ENCODE assay signal across 8 mouse cellular contexts in genomic region chr8:54829794-54830426, GRCm38 (mm10). TPM values are rescaled to one million over a fixed set of nuclear protein-coding genes. Genes with fewer than 3 reads are reported as not detected.
A peak's percentile ranks its signal among the peaks of the same experiment; 100 is the strongest.
DNase-seq lines count a peak whose midpoint lies in the region; ATAC-seq and TF ChIP-seq lines count a peak whose summit lies in the region.
"Had no signal": no experiment of that assay in that cellular context is flagged by ENCODE, and none has a peak within 500 bp of the region (broad histone marks: within the 10 kb centered on the region; RNA-seq: fewer than 3 reads in every experiment).

No protein-coding gene starts in this region.

- WGBS in hindbrain, embryonic 15.5 days: 49% methylated on average over 4 of the region's 4 CpGs
- WGBS in hindbrain, embryonic 13.5 days: 56% methylated on average over 4 of the region's 4 CpGs
- 32% methylated on average over 4 of the region's 4 CpGs for WGBS in lung, adult 2 months

- no peak overlapping the region for H3K27ac ChIP-seq in hindbrain, embryonic 15.5 days (replicated peaks)
- no peak overlapping the region for H3K27ac ChIP-seq in hindbrain, embryonic 13.5 days

- peak overlapping the region; percentile 13; the same call in 1 of the 2 replicates for H3K4me2 ChIP-seq in hindbrain, embryonic 15.5 days
- no peak overlapping the region for H3K4me2 ChIP-seq in hindbrain, embryonic 13.5 days

- TF ChIP-seq CTCF in lung, adult 2 months (IDR thresholded peaks at IDR 0.05; ENCODE audit: insufficient read depth, low read length): no peak
- no peak for TF ChIP-seq CTCF in brain, embryonic 14.5 days (IDR thresholded peaks at IDR 0.05; ENCODE audit: borderline replicate concordance, extremely low read depth, insufficient read depth, insufficient read length)

- no peaks in the 10 kb centered on the region for H3K9me3 ChIP-seq in hindbrain, embryonic 15.5 days
- no peaks in the 10 kb centered on the region for H3K9me3 ChIP-seq in hindbrain, embryonic 13.5 days

- H3K4me3 ChIP-seq in hindbrain, embryonic 15.5 days: no peak overlapping the region
- H3K4me3 ChIP-seq in hindbrain, embryonic 13.5 days: no peak overlapping the region
- H3K4me3 ChIP-seq in lung, adult 2 months (replicated peaks; ENCODE audit: extremely low read depth, low read depth, low read length): no peak overlapping the region

- H3K4me1 ChIP-seq in hindbrain, embryonic 15.5 days (replicated peaks): no peaks in the 10 kb centered on the region
- no peaks in the 10 kb centered on the region for H3K4me1 ChIP-seq in hindbrain, embryonic 13.5 days (replicated peaks)
- H3K4me1 ChIP-seq in lung, adult 2 months (ENCODE audit: control insufficient read depth, insufficient read depth, low read length): no peaks in the 10 kb centered on the region

- no peaks in the 10 kb centered on the region for H3K36me3 ChIP-seq in hindbrain, embryonic 15.5 days
- no peaks in the 10 kb centered on the region for H3K36me3 ChIP-seq in hindbrain, embryonic 13.5 days

- TF ChIP-seq POLR2A in lung, adult 2 months (IDR thresholded peaks at IDR 0.05; ENCODE audit: borderline replicate concordance, extremely low read depth, low read depth, low read length): no peak
- no peak for TF ChIP-seq POLR2A in brain, embryonic 14.5 days (IDR thresholded peaks at IDR 0.05; ENCODE audit: borderline replicate concordance, extremely low read depth, insufficient read depth, insufficient read length, poor library complexity, severe bottlenecking)

- no peaks in the 10 kb centered on the region for H3K27me3 ChIP-seq in hindbrain, embryonic 15.5 days
- no peaks in the 10 kb centered on the region for H3K27me3 ChIP-seq in hindbrain, embryonic 13.5 days

- peak; percentile 4 for DNase-seq in lung, postnatal 10 days
- no peak for DNase-seq in lung, adult 2 months
- DNase-seq in brain, embryonic 14.5 days (ENCODE audit: low read depth): peak; percentile 62
- peak; percentile 25 for DNase-seq in retina, embryonic 14.5 days (ENCODE audit: low spot score)
- DNase-seq in natural killer cell, adult 2 months (ENCODE audit: low spot score in 2 of 2): no peak
- DNase-seq: adrenal gland, adult 2 months had no signal

- ATAC-seq in hindbrain, embryonic 15.5 days (ENCODE audit: low FRiP score, low read depth): no peak
- no peak for ATAC-seq in hindbrain, embryonic 13.5 days (ENCODE audit: low FRiP score)

- no peak overlapping the region for H3K9ac ChIP-seq in hindbrain, embryonic 15.5 days
- no peak overlapping the region for H3K9ac ChIP-seq in hindbrain, embryonic 13.5 days

RNA-seq across cellular contexts. Expression of gene Wdr17, which starts 57.1 kb away (rescaled TPM):
- 11.1 and 14.7 TPM in 2 replicates for polyA plus RNA-seq in hindbrain, embryonic 15.5 days (2015; fragmentation: Nextera tagmentation; extraction: Ambion mirVana)
- polyA plus RNA-seq in hindbrain, embryonic 13.5 days (2015; fragmentation: Nextera tagmentation; extraction: Ambion mirVana): 12.0 and 12.7 TPM in 2 replicates
- polyA plus RNA-seq in lung, adult 2 months (2012; rRNA removed): not detected in 2 replicates
- polyA plus RNA-seq in brain, embryonic 14.5 days (2012; rRNA removed): 11.8 and 13.2 TPM in 2 replicates
- polyA plus RNA-seq: adrenal gland, adult 2 months had no signal

Comparison
In these comparisons a context has a peak if more than half of its experiments do, and no peak if none do; other contexts are left out.
1. DNase-seq: peak in lung, postnatal 10 days (single experiment), brain, embryonic 14.5 days (single experiment) and retina, embryonic 14.5 days (single experiment); none in lung, adult 2 months (single experiment) and natural killer cell, adult 2 months (0 of 2).
2. RNA of gene Wdr17, which starts 57.1 kb away (polyA plus RNA-seq): 11.1 to 14.7 TPM in hindbrain, embryonic 15.5 days, 12.0 to 12.7 TPM in hindbrain, embryonic 13.5 days and 11.8 to 13.2 TPM in brain, embryonic 14.5 days; not detected in lung, adult 2 months; every median in the first group is over 10 times any median in the second.